Mouse (Mus musculus) midbrain, postnatal 0 days (tissue): Measurements from ENCODE around the gene Otx2. TPM values are rescaled to one million over a fixed set of nuclear protein-coding genes. Genes with fewer than 3 reads are reported as not detected.
A peak's percentile ranks its signal among the peaks of the same experiment; 100 is the strongest.

Experiments used
- ATAC-seq: fragments of 200-750 bp; cut with Nextera tagmentation; 2 replicates; pipeline ENCODE4 v1.8.0; 2017; ENCODE audit warnings: moderate number of reproducible peaks, mild to moderate bottlenecking, moderate TSS enrichment, moderate library complexity; ENCODE audit not compliant: low FRiP score
- DNase-seq: peaks from one replicate; pipeline ENCODE4 v3.0.0-alpha.2; 2015; ENCODE audit warnings: low spot score
- H3K27ac ChIP-seq: fragments of 300-500 bp; sonication (generic); 2 replicates; pipeline ENCODE4 v1.5.1; 2014; ENCODE audit warnings: low read depth, mild to moderate bottlenecking, low read length, mixed read lengths
- H3K27me3 ChIP-seq: fragments of 300-500 bp; sonication (generic); 2 replicates; pipeline ENCODE4 v1.6.1; 2014; ENCODE audit warnings: low read length, control low read depth, mixed read lengths; ENCODE audit not compliant: insufficient read depth
- H3K36me3 ChIP-seq: fragments of 300-500 bp; sonication (generic); 2 replicates; pipeline ENCODE4 v1.6.1; 2014; ENCODE audit warnings: low read length, control low read depth, mixed read lengths; ENCODE audit not compliant: insufficient read depth
- H3K4me1 ChIP-seq: fragments of 300-500 bp; sonication (generic); 2 replicates; pipeline ENCODE4 v1.6.1; 2014; ENCODE audit warnings: mild to moderate bottlenecking, control low read depth, antibody characterized with exemption, low read length, mixed read lengths; ENCODE audit not compliant: insufficient read depth
- H3K4me2 ChIP-seq: fragments of 300-500 bp; sonication (generic); 2 replicates; pipeline ENCODE4 v1.6.1; 2014; ENCODE audit warnings: low read depth, mild to moderate bottlenecking, low read length, mixed read lengths; ENCODE audit not compliant: poor library complexity, severe bottlenecking
- H3K4me3 ChIP-seq: fragments of 300-500 bp; sonication (generic); 2 replicates; pipeline ENCODE4 v1.5.1; 2014; ENCODE audit warnings: low read depth, mild to moderate bottlenecking, low read length, moderate library complexity
- H3K9ac ChIP-seq: fragments of 300-500 bp; sonication (generic); replicated peaks from 2 replicates; pipeline ENCODE4 v1.6.1; 2014; ENCODE audit warnings: mild to moderate bottlenecking, low read length, moderate library complexity, mixed read lengths; ENCODE audit not compliant: poor library complexity, severe bottlenecking
- H3K9me3 ChIP-seq: fragments of 300-500 bp; sonication (generic); 2 replicates; pipeline ENCODE4 v1.6.1; 2016; ENCODE audit warnings: low read length, control low read depth
- CTCF ChIP-seq: IDR thresholded peaks from 2 replicates; pipeline ENCODE4 v1.5.1; 2016; ENCODE audit warnings: antibody characterized with exemption, mild to moderate bottlenecking
- WGBS: fragments of 180-500 bp; shearing (Covaris S2); extraction: QIAGEN DNeasy Blood & Tissue Kit; methylation state at CpG from one replicate; pipeline ENCODE4 v1.1.7; 2014; 5-methylcytosine and 5-hydroxymethylcytosine counted together
- polyA plus RNA-seq: library from polyadenylated mRNA; unstranded; fragments of >200 nt; fragmentation: Nextera tagmentation; extraction: Ambion mirVana; gene quantifications from 2 replicates; pipeline ENCODE4 v1.2.1, GENCODE M21; 2015
- total RNA-seq: library from RNA; depleted of rRNA; stranded (reverse); fragments of >200 nt; gene quantifications from 2 replicates; pipeline ENCODE4 v1.2.3, GENCODE M21; 2014

Gene Otx2
- total and polyA plus RNA-seq, 2 experiments from 2014 or later, result 62.0 to 93.2 TPM

DNA sequence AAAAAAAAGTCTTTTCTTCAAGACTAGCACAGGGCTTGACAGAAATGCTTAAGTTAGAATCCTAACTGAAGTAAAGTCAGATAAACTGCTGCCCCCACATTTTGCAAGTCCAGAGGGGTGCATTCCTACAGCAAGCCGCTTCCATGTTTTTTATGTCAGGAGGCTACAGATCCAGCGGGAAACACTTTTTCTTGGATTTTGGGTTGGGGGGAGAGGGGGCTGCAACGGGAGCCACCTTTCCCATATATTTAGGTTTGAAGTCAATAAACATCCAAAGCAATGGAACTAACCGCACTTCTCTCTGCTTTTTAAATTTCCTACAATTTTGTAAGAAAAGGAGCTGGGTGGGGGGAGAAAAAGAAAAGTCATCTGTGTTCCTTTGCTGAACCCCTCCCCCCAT, 10.1 kb downstream of the Otx2 start:
- Histone ChIP-seq H3K27ac (0 out of 2 replicates have a peak overlapping the region, but pooled peaks have one; percentile 8), H3K27me3 (peaks cover 16% of the 10 kb centered on the region), H3K9me3 (no peaks in the 10 kb centered on the region), H3K9ac (no peak overlapping the region), H3K4me1 (no peaks in the 10 kb centered on the region), H3K4me2 (peak overlapping the region; percentile 51), H3K4me3 (peak overlapping the region; percentile 43), H3K36me3 (no peaks in the 10 kb centered on the region)
- 21% methylated on average over 4 of the region's 4 CpGs for WGBS
- DNase-seq (no peak), ATAC-seq (no peak)
- TF ChIP-seq CTCF, result no peak

DNA sequence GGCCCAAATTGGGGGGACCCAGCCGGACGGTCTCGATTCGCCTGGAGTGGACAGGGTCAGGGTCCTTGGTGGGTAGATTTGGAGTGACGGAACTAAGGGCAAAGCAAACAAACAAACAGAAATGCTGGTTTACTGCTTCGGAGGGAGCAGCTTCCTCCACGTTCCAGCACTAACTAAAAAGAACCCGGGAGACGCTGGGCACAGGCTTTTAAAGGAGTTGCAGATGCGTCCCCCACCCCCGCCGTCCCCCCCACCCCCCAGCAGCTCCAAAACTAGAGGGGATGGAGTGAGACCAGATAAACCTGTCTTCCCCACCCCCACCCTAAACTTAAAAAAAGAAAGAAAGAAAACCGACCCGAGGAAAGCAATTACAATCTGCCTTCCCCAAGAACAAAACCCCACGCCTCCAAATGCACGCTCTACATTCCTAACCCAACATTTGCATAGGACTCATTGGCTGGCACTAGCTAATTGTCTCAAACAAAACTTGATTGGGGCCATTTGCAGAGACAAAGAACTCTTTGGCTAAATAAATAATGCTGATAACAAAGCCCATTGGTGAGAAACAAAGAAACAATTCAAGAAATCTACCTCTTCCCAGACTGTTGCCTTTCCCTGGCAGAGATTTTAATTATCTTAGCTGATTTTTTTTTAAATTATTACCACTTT, 10.9 kb downstream of the Otx2 start:
- ATAC-seq, result no peak

DNA sequence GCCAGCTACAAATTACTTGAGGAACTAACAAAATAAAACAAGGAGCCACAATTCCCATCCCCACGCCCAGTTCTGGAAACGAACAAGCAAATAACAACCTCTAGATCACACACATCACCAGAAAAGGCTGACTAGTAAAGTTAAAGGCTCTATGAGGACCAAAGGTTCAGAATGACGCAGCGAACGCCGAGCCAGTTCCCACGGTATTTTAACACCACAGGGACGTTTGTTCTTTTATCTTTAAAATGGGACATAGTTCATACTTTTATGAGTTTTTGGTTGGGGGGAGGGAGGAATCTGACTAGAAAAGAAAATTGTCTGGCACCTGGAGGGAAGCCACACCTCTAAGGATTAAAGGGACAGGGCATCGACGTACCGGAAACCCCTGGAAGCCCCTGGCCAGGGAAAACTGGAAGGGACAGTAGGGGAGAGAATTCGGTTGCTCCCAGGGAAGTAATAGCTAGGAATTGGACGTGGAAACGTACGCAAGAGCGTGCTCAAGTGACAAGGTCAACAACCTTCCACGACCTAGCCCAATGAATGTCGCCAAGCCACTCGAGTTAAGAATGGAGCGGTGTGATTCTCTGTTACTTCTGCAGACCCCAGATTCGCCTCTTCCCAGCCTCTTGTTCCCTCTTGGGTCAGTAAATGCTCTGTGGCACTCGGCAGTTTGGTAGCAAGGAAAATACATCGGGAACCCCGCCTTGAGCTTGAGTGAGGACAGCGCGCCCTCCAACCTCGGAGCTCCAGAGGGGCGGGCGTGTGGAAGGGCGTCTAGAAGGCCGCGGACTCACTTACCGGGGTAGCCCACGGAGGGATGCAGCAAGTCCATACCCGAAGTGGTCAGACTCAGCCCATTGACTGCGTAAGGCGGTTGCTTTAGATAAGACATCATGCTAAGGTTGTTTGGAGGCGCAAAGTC, 11.7 kb downstream of the Otx2 start:
- Histone ChIP-seq H3K4me2 (peak overlapping the region; percentile 51), H3K27ac (peak overlapping the region; percentile 69), H3K27me3 (peaks cover 23% of the 10 kb centered on the region), H3K4me3 (peak overlapping the region; percentile 43), H3K4me1 (no peaks in the 10 kb centered on the region), H3K36me3 (no peaks in the 10 kb centered on the region), H3K9me3 (no peaks in the 10 kb centered on the region), H3K9ac (peak overlapping the region; percentile 59)
- ATAC-seq (no peak), DNase-seq (no peak)
- WGBS, result 5% methylated on average over 38 of the region's 38 CpGs
- no peak for TF ChIP-seq CTCF

More for the DNA sequence above, 10.9 kb downstream of the Otx2 start:
- Histone ChIP-seq H3K4me1 (no peaks in the 10 kb centered on the region), H3K4me3 (peak overlapping the region; percentile 43), H3K36me3 (no peaks in the 10 kb centered on the region), H3K27me3 (peaks cover 21% of the 10 kb centered on the region), H3K27ac (peak overlapping the region; percentile 69), H3K4me2 (peak overlapping the region; percentile 51), H3K9ac (peak overlapping the region; percentile 59), H3K9me3 (no peaks in the 10 kb centered on the region)
- no peak for DNase-seq
- no peak for TF ChIP-seq CTCF
- WGBS, result 2% methylated on average over 16 of the region's 16 CpGs

DNA sequence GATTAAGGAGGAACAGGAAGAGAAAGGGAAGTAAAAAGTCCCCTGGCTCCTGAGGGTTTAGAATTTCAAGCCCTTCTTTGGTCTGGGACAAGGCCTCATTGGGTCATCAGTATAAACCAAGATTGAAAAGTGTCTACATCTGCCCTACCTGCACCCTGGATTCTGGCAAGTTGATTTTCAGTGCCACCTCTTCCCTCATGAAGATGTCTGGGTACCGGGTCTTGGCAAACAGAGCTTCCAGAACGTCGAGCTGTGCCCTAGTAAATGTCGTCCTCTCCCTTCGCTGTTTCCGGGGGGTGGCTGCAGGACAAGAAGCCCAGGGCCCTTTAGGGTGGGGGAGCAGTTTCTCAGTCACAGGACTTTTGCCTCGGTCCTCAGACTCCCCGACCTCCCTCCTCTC, 12.5 kb downstream of the Otx2 start:
- H3K4me2 ChIP-seq, result peak overlapping the region; percentile 51
- 18% methylated on average over 8 of the region's 8 CpGs for WGBS
- H3K4me3 ChIP-seq, result peak overlapping the region; percentile 43
- H3K27me3 ChIP-seq, result peaks cover 23% of the 10 kb centered on the region
- peak overlapping the region; percentile 47 for H3K27ac ChIP-seq
- DNase-seq (no peak), ATAC-seq (no peak)
- H3K9ac ChIP-seq, result 0 out of 2 replicates have a peak overlapping the region, but pooled peaks have one; percentile 59
- no peak for TF ChIP-seq CTCF
- H3K4me1 ChIP-seq, result no peaks in the 10 kb centered on the region
- no peaks in the 10 kb centered on the region for H3K36me3 ChIP-seq
- H3K9me3 ChIP-seq, result no peaks in the 10 kb centered on the region

DNA sequence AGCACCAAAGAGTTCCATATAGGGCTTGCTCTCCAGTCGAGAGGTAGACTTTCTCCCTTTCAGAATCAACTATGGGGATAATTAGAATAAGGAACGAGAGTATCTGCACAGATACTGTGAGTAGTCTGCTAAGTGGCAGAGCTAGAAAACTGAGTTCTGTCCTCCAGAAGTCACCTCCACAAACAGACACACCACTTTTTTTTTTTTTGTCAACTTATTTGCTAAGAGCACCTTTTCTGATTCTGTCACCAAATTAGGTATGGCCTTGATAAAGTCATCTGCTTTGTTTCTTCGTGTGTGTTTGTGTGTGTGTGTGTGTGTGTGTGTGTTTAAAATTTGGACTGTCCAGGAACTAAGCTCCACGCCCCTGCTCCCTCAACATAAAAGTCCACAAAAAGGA, 13.0 kb downstream of the Otx2 start:
- WGBS, result 45% methylated on average over 4 of the region's 4 CpGs
- H3K4me2 ChIP-seq, result peak overlapping the region; percentile 51

DNA sequence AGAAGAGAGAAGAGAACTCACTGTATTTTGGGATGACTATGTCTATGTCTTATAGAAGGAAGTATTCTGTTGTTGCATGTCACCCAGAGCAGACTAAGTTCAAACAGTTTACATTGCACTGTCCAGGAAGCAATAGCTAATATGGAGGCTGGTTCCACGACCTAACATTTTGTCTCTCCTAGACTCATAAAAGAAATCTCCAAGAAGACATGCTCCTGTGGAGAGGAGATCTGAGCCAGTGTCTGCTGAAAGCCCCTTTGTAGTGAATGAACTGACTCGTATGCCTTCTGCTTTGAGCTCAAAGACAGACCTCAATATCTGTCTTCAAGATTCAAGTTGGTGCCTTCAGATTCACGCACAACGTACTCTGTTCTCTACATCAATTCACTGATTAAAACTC, 14.0 kb downstream of the Otx2 start:
- no peak for TF ChIP-seq CTCF
- H3K9ac ChIP-seq, result no peak overlapping the region
- H3K9me3 ChIP-seq, result no peaks in the 10 kb centered on the region
- H3K4me2 ChIP-seq, result peak overlapping the region; percentile 37
- no peaks in the 10 kb centered on the region for H3K36me3 ChIP-seq
- no peak overlapping the region for H3K27ac ChIP-seq
- H3K27me3 ChIP-seq, result peaks cover 27% of the 10 kb centered on the region
- ATAC-seq (no peak), DNase-seq (no peak)
- 34% methylated on average over 4 of the region's 4 CpGs for WGBS
- H3K4me3 ChIP-seq, result no peak overlapping the region
- no peaks in the 10 kb centered on the region for H3K4me1 ChIP-seq

More for the DNA sequence above, 13.0 kb downstream of the Otx2 start:
- ATAC-seq, result no peak
- no peak for TF ChIP-seq CTCF
- Histone ChIP-seq H3K9ac (no peak overlapping the region), H3K27me3 (peaks cover 23% of the 10 kb centered on the region), H3K9me3 (no peaks in the 10 kb centered on the region), H3K36me3 (no peaks in the 10 kb centered on the region), H3K27ac (peak overlapping the region; percentile 47; the same call in 1 of the 2 replicates), H3K4me3 (peak overlapping the region; percentile 43; the same call in 1 of the 2 replicates), H3K4me1 (no peaks in the 10 kb centered on the region)
- no peak for DNase-seq
